Mouse (Mus musculus) retina, postnatal 1 day (tissue): Measurements from ENCODE around the gene Tas1r1.

Experiments used
- DNase-seq: peaks from one replicate; pipeline ENCODE4 v3.0.0-alpha.2; 2012

The Tas1r1 gene

DNA sequence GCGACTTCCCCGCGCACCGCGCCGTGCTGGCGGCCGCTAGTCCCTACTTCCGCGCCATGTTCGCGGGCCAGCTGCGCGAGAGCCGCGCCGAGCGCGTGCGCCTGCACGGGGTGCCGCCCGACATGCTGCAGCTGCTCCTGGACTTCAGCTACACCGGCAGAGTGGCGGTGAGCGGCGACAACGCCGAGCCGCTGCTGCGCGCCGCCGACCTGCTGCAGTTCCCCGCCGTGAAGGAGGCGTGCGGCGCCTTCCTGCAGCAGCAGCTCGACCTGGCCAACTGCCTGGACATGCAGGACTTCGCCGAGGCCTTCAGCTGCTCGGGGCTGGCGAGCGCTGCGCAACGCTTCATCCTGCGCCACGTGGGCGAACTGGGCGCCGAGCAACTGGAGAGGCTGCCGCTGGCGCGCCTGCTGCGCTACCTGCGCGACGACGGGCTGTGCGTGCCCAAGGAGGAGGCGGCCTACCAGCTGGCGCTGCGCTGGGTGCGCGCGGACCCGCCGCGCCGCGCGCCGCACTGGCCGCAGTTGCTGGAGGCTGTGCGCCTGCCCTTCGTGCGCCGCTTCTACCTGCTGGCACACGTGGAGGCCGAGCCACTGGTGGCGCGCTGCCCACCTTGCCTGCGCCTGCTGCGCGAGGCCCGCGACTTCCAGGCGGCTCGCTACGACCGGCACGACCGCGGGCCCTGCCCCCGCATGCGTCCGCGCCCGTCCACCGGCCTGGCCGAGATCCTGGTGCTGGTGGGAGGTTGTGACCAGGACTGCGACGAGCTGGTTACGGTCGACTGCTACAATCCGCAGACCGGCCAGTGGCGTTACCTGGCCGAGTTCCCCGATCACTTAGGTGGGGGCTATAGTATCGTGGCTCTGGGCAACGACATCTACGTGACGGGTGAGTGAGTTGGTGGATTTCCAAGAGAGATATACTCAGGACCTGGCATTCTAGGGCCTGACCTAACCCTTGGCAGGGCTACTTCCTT lies 29.0 kb downstream of the Tas1r1 start:
- peak; percentile 73 for DNase-seq

DNA sequence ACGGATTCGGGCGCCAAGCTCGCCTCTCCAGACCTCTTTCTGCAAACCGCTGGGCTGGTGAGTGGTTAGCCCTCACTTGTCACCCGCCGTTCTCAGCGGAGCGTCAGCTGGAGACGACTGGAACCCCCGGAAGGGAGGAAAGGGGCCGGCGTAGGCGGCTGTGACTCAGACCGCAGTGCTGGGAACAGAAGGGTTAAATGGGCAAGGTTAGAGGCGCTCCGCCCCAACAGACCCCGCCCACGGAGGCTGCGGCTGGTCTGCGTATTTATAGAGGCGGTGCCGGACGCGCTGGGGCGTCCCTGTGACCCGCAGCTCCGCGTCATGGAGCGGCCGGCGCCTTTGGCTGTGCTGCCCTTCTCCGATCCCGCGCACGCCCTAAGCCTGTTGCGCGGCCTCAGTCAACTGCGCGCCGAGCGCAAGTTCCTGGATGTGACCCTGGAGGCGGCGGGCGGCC lies 29.7 kb downstream of the Tas1r1 start, which contains the start of gene Klhl21:
Klhl21 (plus strand) TSS at position 182 of the 454 bp plus-strand sequence.
- peak; percentile 95 for DNase-seq

DNA sequence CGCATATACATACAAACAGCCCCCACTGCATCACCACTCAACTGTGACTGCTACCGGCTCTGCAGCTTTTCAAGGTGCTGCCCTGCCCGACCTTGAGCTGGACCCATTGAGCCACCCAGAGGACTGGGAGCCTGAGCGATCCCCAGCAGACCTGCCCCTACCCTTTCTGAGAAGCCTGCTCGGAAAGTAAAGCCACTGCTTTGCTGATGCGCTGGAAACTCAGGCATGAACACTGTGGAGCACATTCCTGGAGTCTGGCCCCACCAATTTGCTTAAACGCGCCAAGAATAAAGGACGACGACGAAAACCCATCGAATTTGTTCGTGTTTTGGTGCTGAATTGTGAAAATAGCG lies 30.2 kb downstream of the Tas1r1 start:
- no peak for DNase-seq

DNA sequence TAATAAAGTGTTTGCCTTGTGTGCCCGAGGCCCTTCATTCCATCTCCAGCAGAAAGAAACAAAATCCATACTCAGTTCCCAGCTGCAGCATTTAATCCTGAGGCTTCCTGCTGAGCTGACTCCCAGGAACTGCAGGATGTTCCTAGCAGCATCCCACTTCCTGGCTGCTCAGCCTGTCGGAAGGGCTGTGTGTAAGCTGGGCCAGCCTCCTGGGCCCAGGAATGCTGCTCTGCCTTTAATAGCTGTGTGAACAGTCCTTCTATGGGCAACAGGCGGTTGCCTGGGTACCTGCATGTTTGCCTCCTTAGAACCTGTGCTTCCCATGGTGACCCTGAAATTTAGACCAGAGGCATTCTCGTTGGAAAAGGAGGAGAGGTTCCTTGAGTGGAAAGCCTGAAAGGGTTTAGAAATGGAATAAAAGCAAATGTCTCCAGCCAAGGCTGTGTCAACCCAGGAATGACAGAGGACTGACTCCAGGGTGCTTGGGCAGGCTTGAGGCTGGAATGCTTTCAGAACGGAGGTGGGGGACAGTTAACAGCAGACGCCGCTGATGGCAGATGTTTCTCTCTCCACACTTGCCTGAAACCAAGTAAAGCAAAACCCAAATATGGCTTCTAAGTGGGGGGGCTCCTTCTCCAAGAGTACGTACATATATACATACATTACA lies 30.8 kb downstream of the Tas1r1 start:
- DNase-seq, result peak; percentile 17

- no peak for DNase-seq
Observed at GRCm38 (mm10) chr4:152006812-152007211, 31.6 kb downstream of the Tas1r1 start.

DNA sequence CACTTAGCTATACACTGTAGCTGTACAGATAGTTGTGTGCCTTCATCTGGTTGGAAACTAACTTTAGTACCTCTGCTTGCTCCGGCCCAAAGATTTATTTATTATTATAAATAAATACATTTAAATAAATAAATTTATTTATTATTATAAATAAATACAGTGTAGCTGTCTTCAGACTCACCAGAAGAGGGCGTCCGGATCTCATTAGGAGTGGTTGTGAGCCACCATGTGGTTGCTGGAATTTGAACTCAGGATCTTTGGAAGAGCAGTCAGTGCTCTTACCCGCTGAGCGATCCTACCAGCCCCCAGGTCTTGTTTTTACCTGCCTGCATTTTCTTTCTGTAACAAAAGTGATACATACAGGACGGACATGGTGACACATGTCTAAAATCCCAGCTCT lies 32.2 kb downstream of the Tas1r1 start:
- no peak for DNase-seq

DNA sequence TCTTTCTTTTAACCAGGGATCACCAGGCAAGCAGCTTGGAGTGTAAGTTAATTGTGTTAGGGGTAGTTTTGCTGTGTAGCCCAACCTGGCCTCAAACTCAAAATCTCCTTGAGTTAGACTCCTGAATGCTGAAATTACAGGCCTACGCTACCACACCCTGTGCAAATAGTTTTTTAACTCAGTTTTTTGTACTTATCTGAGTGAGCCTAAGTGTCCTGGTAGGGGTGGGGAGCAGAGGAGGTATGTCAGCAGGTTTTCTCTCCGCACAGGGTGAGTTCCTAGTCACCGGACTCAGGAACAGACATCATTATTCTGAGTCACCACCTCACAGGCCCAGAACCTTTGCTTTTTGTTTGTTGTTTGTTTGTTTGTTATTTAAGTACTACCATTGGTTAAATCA lies 36.3 kb downstream of the Tas1r1 start:
- no peak for DNase-seq

GRCm38 (mm10) chr4:152001335-152001734 lies 37.0 kb downstream of the Tas1r1 start:
- no peak for DNase-seq

- DNase-seq, result no peak
Observed at GRCm38 (mm10) chr4:152000906-152001305, 37.5 kb downstream of the Tas1r1 start.

- DNase-seq, result no peak
Observed at GRCm38 (mm10) chr4:151999481-151999880, 38.9 kb downstream of the Tas1r1 start.

GRCm38 (mm10) chr4:151997701-151998100 lies 40.7 kb downstream of the Tas1r1 start:
- no peak for DNase-seq

- no peak for DNase-seq
Observed at GRCm38 (mm10) chr4:151996951-151997222, 41.5 kb downstream of the Tas1r1 start.

DNA sequence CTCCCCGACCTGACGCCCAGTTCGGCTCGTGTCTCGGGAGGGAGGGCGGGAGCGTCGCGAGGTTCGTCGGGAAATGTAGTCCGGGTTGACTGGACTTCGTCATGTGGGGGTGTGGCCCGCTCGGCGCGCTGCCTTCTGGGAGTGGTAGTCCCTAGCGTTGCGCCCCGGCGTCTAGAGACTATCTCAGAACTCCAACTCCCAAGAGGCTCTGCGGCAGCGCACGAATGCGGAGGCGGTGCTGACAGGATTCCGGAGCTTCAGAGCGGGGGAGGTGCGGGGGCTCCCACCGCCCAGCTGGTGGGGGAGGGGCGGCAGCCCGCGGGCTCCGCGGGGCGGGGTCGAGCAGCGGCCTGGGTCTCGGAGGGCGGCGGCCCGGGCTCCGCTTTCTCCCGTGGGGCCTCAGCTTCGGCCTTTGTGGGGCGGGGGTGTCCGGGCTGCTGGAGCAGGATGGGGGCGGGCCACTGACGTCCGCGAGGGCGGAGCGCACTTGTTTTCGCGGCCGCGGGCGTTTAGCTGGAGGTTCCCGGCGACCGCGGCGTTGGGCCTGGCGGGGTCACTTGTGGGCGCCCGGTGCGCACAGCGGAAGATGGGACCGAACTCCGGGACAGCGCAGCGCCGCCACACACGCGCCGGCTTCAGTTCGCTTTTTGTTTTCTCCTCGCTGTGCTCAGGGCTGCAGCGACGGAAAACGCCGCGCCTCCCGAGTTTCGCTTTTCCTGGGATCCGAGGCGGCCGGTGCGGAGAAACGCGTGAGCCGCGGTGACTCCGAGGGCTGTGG lies 42.0 kb downstream of the Tas1r1 start, which contains the start of gene Phf13:
Phf13 (minus strand) TSS at position 86 of the 778 bp plus-strand sequence.
- peak; percentile 100 for DNase-seq

DNA sequence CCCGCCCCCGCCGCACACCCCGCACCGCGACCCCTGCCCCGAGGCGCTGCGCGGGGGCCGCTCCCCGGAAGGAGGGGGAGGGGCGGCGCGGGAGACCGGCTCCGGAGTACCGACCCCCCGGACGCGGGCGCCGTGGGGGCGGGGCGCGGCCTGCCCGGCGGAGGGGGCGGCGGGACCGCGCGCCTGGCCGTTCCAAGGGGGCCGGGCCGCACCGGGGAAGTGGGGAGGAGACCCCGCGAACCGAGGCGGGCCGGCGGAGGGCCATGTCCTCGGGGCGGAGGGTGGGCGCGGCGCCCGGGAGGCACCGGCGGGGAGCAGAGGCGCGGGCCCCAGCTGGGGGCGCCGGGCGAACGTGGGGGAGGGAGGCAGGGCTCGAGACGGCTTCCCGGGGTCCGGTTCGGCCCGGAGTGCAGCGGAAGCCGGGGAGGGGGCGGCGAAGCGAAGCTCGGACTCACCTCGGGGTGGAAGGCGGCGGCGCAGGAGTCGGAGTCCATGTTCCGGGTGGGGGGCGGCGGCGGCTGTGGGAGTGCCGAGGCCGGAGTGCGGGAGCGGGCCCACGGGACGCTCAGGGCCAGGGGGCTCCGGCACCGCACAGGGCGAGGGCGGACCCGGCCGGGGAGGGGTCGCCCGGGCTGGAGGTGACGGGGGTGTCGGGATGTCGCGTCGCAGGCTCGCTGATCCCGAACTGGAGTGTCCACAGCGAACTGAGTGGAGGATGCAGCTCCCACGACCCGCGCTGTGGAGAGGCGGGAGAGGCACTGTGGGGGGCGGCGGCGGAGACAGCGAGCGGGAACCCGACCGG lies 42.8 kb downstream of the Tas1r1 start:
- DNase-seq, result no peak

GRCm38 (mm10) chr4:151994228-151995171 lies 43.9 kb downstream of the Tas1r1 start:
- DNase-seq, result peak; percentile 57

- DNase-seq, result no peak
Observed at GRCm38 (mm10) chr4:151993035-151993434, 45.3 kb downstream of the Tas1r1 start.

- no peak for DNase-seq
Observed at GRCm38 (mm10) chr4:151992091-151992490, 46.3 kb downstream of the Tas1r1 start.

DNA sequence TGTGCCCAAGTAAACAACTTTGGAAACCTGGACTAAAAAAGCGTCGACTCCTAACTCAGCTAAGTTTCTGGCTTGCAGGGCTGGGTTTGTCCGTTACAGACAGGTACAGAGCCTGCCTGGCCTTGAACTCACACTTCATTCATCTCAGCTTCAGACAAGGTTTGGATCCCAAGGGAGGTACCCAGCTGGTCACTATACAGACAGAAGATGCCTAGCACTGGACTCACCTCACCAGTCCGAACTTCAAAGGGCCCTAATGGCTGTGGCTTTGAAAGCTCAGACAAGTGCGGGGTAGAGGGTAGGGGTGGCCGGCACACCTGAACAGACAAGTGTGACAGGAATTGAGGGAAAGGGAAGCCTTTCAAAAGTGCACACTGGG lies 49.3 kb downstream of the Tas1r1 start:
- DNase-seq, result no peak

GRCm38 (mm10) chr4:151988342-151989109 lies 49.8 kb downstream of the Tas1r1 start, which contains the start of gene Thap3:
Gene Thap3 (minus strand): TSS chr4:151988997.
- DNase-seq, result peak; percentile 80

- DNase-seq, result no peak
Observed at GRCm38 (mm10) chr4:151988014-151988341, 50.4 kb downstream of the Tas1r1 start.

GRCm38 (mm10) chr4:151986650-151987049 lies 51.7 kb downstream of the Tas1r1 start:
- no peak for DNase-seq
